Mouse (Mus musculus) limb, embryonic 10.5 days (tissue): Measurements from ENCODE around the gene Dync1h1. TPM values are rescaled to one million over a fixed set of nuclear protein-coding genes. Genes with fewer than 3 reads are reported as not detected.

ENCODE experiments used
- DNase-seq: peaks from one replicate; pipeline ENCODE4 v3.0.0-alpha.2; 2017; ENCODE audit warnings: low spot score
- H3K27ac ChIP-seq: fragments of 300-500 bp; sonication (generic); 2 replicates; pipeline ENCODE4 v1.5.1; 2016; ENCODE audit warnings: mild to moderate bottlenecking
- H3K27me3 ChIP-seq: fragments of 300-500 bp; sonication (generic); 2 replicates; pipeline ENCODE4 v1.6.1; 2016; ENCODE audit warnings: low read depth, mild to moderate bottlenecking; ENCODE audit not compliant: poor library complexity, severe bottlenecking
- H3K36me3 ChIP-seq: fragments of 300-500 bp; sonication (generic); 2 replicates; pipeline ENCODE4 v1.6.1; 2016; ENCODE audit warnings: mild to moderate bottlenecking, moderate library complexity
- H3K4me1 ChIP-seq: fragments of 300-500 bp; sonication (generic); 2 replicates; pipeline ENCODE4 v1.6.1; 2016
- H3K4me3 ChIP-seq: fragments of 300-500 bp; sonication (generic); 2 replicates; pipeline ENCODE4 v1.5.1; 2016; ENCODE audit warnings: mild to moderate bottlenecking, moderate library complexity
- H3K9me3 ChIP-seq: fragments of 300-500 bp; sonication (generic); replicated peaks from 2 replicates; pipeline ENCODE4 v1.6.1; 2016; ENCODE audit warnings: mild to moderate bottlenecking
- WGBS: fragments of 180-500 bp; shearing (Covaris S2); methylation state at CpG from one replicate; pipeline ENCODE4 v1.1.7; 2016; 5-methylcytosine and 5-hydroxymethylcytosine counted together
- polyA plus RNA-seq: library from polyadenylated mRNA; unstranded; fragments of >200 nt; fragmentation: Nextera tagmentation; extraction: Ambion mirVana; gene quantifications from 2 replicates; pipeline ENCODE4 v1.2.1, GENCODE M21; 2016

The Dync1h1 gene
- polyA plus RNA-seq, 1 experiment from 2014 or later = 63.3 TPM

DNA sequence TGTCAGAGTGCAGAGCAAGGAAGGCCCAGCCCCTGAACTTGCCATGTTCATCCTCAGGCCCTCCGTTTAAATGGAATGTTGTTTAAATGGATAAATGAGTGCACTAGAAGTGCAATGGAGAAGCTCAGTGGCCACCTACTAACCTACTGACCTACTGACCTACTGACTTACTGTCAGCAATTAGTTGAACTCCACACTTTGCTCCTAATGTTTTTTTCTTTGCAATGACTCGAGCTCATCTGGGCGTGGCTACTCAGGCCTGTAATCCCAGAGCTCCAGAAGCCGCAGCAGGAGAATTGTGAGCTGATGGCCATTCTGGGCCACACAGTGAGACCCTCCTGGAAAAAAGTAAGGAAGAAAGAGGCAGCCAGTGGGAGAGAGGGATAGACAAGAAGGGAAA lies 25.3 kb upstream of the Dync1h1 start:
- 69% methylated on average over 4 of the region's 4 CpGs for WGBS
- Histone ChIP-seq H3K27me3 (no peaks in the 10 kb centered on the region), H3K9me3 (no peaks in the 10 kb centered on the region), H3K36me3 (peaks cover 57% of the 10 kb centered on the region), H3K4me3 (no peak overlapping the region), H3K27ac (no peak overlapping the region), H3K4me1 (no peaks in the 10 kb centered on the region)
- DNase-seq = no peak

DNA sequence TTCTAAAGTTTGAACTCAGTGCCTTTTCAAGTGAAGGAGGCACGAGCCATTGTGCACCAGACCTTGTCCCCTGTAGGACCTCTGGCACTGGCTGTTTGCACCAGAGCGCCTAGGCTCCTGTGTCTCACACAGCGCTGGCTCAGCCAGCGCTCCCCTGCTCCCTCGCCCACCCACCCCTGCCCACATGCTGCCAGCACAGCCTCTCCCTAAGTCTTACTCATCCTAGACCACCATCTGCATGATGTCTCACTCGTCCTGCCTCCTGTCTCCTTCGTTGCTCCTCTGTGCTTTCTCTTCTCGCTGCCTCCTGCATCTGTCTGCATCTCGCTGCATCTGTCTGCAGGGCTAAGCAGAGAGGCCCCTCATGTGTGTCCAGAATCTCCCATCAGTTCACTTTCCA lies 22.9 kb upstream of the Dync1h1 start:
- H3K27me3 ChIP-seq = no peaks in the 10 kb centered on the region
- WGBS = 91% methylated on average over 9 of the region's 9 CpGs
- H3K4me1 ChIP-seq = no peaks in the 10 kb centered on the region
- DNase-seq = no peak
- H3K4me3 ChIP-seq = no peak overlapping the region
- H3K36me3 ChIP-seq = peaks cover 33% of the 10 kb centered on the region
- H3K27ac ChIP-seq = no peak overlapping the region
- no peaks in the 10 kb centered on the region for H3K9me3 ChIP-seq

DNA sequence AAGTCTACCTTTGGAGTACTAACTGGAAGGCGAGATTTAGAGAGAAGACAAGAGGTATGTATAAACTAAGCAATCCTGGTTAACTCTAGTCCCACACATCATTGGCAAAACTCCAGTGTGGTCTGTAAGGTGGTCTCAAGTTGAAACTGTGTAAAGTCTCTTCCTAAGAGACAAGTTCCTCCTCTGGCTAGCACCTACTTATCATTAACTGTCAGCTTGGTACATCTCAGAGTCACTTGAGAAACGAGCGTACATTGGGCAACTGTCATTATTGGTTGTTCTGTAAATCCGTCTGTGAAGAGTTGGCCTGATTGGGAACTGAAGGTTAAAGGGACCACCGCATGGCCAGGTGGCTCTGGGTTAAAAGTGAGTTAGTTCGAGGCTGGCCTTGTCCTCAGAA lies 12.6 kb upstream of the Dync1h1 start:
- Histone ChIP-seq H3K4me1 (peaks cover 18% of the 10 kb centered on the region), H3K27me3 (no peaks in the 10 kb centered on the region), H3K9me3 (no peaks in the 10 kb centered on the region), H3K36me3 (0 out of 2 replicates have a peak, but pooled peaks cover 4% of the 10 kb centered on the region), H3K27ac (no peak overlapping the region), H3K4me3 (no peak overlapping the region)
- WGBS = 80% methylated on average over 6 of the region's 6 CpGs
- DNase-seq = no peak

DNA sequence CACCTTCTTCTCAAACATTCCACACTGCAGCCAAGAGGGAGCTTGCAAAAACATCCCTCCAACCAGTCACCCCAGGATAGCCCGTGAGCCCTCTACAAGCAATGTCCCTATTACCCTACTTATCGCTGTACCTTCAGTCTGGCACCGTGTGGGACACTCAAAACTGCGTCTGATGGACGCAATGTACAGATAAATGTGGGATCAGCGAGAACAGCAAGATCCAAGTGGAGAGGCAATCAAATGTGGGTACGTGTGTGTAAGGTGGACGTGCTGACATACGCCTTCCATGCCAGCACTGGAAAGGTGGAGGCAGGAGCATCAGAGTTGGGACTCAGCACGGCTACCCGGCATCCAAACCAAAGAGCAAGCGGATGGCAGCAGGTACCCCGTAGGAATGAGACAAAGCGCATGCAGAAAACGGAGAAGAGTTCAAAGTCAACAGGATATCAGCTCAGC lies 10.4 kb upstream of the Dync1h1 start:
- Histone ChIP-seq H3K4me3 (peak overlapping the region; percentile 97), H3K9me3 (no peaks in the 10 kb centered on the region), H3K4me1 (peaks cover 18% of the 10 kb centered on the region), H3K27me3 (no peaks in the 10 kb centered on the region), H3K36me3 (0 out of 2 replicates have a peak, but pooled peaks cover 4% of the 10 kb centered on the region), H3K27ac (peak overlapping the region; percentile 96)
- 3% methylated on average over 15 of the region's 15 CpGs for WGBS
- DNase-seq = no peak

DNA sequence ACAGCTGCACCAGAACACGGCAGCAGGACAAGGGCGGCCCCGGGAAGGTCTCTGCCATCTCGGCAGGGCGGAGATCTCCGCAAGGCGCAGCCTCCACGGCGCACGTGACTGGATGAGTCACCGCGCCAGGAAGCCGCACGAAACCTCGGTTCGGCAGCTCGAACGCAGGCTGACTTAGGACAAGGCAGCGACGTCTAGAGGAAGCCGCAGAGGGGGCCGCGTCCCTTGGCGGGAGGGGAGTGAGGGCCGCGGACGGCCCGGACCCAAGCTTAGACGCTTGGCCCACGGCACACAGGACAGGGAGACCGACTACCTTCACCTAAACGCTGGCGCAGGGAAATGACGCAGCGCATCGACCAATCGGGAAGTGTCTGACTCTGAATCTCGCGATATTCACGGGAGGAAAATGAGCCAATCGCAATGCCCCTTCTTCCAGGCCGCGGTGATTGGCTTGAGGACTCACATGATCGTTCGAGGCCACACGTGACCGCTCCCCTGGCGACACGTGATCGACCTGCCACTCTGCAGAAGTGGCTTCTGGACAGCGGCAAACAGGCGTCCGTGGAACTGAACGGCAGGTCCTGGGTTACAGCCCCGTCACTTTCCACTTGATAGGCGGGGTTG lies 9.9 kb upstream of the Dync1h1 start:
- under 1% methylated on average over 56 of the region's 56 CpGs for WGBS
- Histone ChIP-seq H3K4me3 (peak overlapping the region; percentile 97), H3K9me3 (no peaks in the 10 kb centered on the region), H3K36me3 (0 out of 2 replicates have a peak, but pooled peaks cover 4% of the 10 kb centered on the region), H3K4me1 (peaks cover 18% of the 10 kb centered on the region), H3K27ac (peak overlapping the region; percentile 96), H3K27me3 (no peaks in the 10 kb centered on the region)
- DNase-seq = peak; percentile 97

DNA sequence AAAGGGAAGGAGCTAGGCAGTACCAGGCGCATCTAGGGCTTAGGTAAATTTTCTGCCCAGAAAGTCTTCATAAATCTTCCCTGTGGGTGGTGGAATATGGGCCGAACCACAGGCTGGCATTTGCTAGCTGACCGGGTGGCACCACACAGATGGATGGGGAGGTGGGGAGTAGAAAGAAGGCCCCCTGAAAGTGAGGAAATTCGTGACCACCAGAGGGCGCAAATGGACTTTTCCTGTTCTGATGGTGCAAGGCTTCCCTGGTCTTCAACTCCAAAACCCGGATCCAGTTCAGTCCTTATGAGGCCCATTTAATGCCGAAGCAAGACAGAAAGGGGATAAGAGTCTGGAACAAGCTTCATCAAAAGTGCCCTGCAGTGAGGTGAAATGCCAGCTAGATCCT lies 2.7 kb upstream of the Dync1h1 start:
- Histone ChIP-seq H3K4me1 (peaks cover 21% of the 10 kb centered on the region), H3K27ac (no peak overlapping the region), H3K9me3 (no peaks in the 10 kb centered on the region), H3K36me3 (no peaks in the 10 kb centered on the region), H3K27me3 (peaks cover 16% of the 10 kb centered on the region), H3K4me3 (no peak overlapping the region)
- DNase-seq = peak; percentile 87
- WGBS = 15% methylated on average over 7 of the region's 7 CpGs

DNA sequence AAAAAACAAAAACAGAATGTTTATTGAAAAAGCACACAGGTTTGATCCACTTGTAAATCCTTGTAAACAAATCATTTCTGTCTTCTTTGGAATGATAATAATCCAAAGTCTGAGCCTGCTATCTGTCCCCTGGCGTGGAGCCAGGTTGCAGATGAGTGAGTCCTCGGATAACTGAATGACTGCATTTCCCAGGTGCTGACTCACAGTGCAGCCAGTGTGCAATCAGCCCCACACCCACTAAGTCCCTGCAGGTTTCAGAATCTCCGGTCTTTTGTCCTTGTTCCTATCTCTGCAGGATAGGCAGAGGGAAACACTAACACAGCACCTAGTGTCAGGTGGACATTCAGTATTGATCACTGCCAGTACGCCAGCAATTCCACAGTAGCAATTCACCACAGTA lies 1.5 kb upstream of the Dync1h1 start:
- Histone ChIP-seq H3K9me3 (no peaks in the 10 kb centered on the region), H3K36me3 (peaks cover 3% of the 10 kb centered on the region; the same call in 1 of the 2 replicates), H3K4me3 (no peak overlapping the region), H3K27ac (no peak overlapping the region), H3K27me3 (peaks cover 16% of the 10 kb centered on the region), H3K4me1 (peaks cover 24% of the 10 kb centered on the region)
- WGBS = 85% methylated on average over 4 of the region's 4 CpGs
- no peak for DNase-seq

DNA sequence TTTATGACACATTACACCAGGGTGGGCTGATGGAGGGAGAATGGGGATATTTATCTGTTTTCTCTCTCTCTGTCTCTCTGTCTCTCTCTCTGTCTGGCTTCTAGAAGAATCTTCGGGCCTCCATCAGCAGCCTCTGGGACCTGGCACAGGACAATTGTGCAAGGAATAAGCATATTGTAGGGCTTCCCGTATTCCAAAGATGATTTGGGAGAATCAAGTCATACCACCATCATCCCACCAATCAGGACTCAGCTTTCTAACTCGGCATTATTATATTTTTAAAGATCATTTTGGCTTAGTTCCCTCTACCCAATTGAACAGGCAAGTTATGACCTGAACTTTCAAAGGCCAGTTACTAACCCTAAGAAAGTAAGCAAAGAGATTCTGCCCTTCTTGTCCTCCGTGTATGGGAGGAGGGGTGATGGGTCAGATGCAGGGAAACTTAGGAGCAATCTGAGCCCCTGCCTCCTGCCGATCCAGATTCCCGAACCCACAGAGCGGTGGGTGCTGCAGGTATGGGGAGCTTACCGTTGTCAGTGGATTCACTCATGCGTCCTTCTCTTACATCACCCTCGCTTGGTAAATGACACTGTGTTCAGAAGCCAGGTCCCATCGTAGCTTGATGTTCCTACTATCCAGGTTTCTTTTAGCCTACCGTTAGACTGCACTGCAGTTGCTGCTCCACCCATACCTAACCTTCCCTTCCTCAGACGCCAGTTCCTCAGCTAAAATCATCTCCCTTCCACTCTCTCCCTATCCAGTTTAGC lies 844 bp upstream of the Dync1h1 start:
- DNase-seq = no peak
- 57% methylated on average over 13 of the region's 13 CpGs for WGBS
- H3K9me3 ChIP-seq = no peaks in the 10 kb centered on the region
- peaks cover 24% of the 10 kb centered on the region for H3K4me1 ChIP-seq
- H3K36me3 ChIP-seq = peaks cover 9% of the 10 kb centered on the region; the same call in 1 of the 2 replicates
- H3K27me3 ChIP-seq = peaks cover 16% of the 10 kb centered on the region
- H3K4me3 ChIP-seq = peak overlapping the region; percentile 99
- H3K27ac ChIP-seq = no peak overlapping the region

DNA sequence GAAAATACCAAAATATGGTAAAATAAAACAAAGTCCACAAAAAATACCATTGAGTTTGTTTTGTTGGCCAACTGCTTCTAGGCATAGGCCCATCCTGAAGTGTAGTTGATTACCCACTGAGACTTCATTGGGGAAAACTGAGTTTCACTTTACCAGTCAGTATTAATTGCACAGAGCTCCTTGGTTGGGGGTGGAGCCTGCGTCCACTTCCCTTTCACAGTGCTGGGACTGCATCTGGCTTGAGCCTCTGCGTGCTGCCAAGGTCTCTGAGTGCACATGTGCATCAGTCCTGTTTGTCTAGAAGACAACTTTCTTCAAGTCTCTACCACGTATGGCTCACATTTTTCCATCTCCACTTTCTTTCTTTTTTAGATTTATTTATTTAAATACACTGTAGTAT lies 4.9 kb downstream of the Dync1h1 start:
- Histone ChIP-seq H3K4me1 (peaks cover 16% of the 10 kb centered on the region), H3K36me3 (peaks cover 51% of the 10 kb centered on the region), H3K27ac (no peak overlapping the region), H3K9me3 (no peaks in the 10 kb centered on the region), H3K4me3 (no peak overlapping the region), H3K27me3 (no peaks in the 10 kb centered on the region)
- WGBS = 90% methylated on average over 3 of the region's 3 CpGs
- no peak for DNase-seq

DNA sequence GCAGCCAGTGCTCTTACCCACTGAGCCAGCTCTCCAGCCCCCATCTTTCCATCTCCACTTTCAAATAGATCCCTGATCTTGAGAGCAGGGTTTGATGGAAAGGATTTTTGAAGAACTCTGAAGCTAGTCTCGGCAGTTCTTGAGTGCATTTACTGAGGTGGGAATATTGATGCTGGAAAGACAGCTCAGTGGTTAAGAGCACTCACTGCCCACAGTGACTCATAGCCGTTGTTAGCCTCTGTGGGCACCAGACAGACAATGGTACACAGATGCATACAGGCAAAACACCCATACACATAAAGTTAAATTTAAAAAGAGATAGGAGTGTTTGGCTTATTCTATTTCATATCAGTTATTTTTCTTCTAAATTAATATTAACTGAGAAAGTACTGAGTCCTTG lies 5.4 kb downstream of the Dync1h1 start:
- Histone ChIP-seq H3K36me3 (peaks cover 53% of the 10 kb centered on the region), H3K4me3 (no peak overlapping the region)
- WGBS = 91% methylated on average over 2 of the region's 2 CpGs

DNA sequence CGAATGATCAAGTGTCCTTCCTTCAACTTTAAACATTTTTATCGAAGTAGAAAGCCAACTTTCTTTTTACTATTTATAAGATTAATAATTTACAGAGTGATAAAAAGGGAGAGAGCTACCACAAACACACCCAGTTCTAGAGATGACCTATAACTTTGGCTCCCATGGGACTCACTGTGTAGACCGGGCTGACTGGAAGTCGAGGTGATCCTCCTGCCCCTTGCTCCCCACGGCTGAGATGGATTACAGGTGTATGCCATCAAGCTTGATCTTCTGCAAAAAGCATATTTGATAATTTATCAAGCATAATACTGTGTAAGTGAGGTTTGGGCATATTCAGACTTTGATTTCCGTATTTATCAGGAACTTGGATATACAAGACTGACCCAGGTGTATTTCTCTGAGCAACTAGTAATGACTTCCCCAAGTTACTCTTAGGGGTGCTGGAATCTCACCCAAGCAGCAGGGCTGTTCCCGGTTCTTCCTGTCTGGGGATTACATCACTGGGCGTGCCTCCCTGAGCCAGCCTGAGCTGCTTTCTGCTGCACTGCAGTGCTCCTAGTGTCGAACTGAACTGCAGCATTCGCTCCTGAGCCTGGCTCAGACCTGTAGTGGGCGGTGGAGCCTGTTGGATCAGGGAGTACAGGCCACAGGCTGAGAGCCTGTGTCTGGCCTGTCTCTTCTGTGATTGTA lies 7.4 kb downstream of the Dync1h1 start:
- 80% methylated on average over 11 of the region's 11 CpGs for WGBS
- no peak overlapping the region for H3K4me3 ChIP-seq
- DNase-seq = no peak
- H3K27ac ChIP-seq = no peak overlapping the region
- H3K36me3 ChIP-seq = peaks cover 72% of the 10 kb centered on the region
- H3K9me3 ChIP-seq = no peaks in the 10 kb centered on the region
- peaks cover 2% of the 10 kb centered on the region; the same call in 1 of the 2 replicates for H3K4me1 ChIP-seq
- H3K27me3 ChIP-seq = no peaks in the 10 kb centered on the region

More for the DNA sequence above, 5.4 kb downstream of the Dync1h1 start:
- H3K4me1 ChIP-seq = peaks cover 16% of the 10 kb centered on the region
- H3K27ac ChIP-seq = no peak overlapping the region
- DNase-seq = no peak
- H3K27me3 ChIP-seq = no peaks in the 10 kb centered on the region
- no peaks in the 10 kb centered on the region for H3K9me3 ChIP-seq

DNA sequence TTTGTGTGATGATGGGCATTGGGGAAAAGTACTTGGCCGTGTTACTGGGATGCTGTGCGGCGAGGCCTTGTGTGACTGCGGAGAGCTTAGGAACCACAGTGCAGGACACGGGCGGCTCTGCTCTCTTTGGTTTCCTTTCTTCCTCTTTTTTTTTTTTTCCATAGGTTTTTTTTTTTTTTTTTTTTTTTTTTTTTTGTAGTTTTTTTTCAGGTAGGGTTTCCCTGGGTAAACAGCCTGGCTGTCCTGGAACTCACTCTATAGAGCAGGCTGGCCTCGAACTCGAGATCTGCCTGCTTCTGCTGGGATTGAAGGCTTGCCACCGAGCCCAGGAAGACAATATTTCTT lies 7.9 kb downstream of the Dync1h1 start:
- no peak overlapping the region for H3K4me3 ChIP-seq
- peaks cover 77% of the 10 kb centered on the region for H3K36me3 ChIP-seq
- no peak overlapping the region for H3K27ac ChIP-seq
- DNase-seq = no peak
- WGBS = 93% methylated on average over 9 of the region's 9 CpGs
- no peaks in the 10 kb centered on the region for H3K27me3 ChIP-seq
- H3K9me3 ChIP-seq = no peaks in the 10 kb centered on the region
- H3K4me1 ChIP-seq = no peaks in the 10 kb centered on the region

DNA sequence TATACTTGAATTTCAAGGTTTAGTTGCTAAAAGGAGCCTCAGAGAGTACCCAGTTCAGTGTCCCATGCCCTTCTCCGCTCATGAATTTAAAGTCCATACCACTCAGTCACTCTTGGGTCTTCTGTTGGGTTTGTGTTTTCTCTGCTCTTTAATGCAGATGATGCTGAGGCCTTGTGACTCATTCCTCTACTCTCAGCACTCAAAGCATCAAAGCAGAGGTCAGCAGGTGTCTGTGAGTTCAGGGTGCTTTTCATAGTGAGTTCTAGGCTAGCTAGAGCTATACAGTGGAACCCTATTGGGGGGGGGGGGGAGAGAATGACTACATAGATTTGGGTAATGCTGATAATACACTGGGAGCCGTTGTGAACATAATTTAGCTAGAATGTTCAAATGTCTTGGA lies 9.5 kb downstream of the Dync1h1 start:
- Histone ChIP-seq H3K27me3 (no peaks in the 10 kb centered on the region), H3K27ac (no peak overlapping the region), H3K4me3 (no peak overlapping the region), H3K4me1 (no peaks in the 10 kb centered on the region), H3K9me3 (no peaks in the 10 kb centered on the region), H3K36me3 (peaks cover 82% of the 10 kb centered on the region)
- no peak for DNase-seq
- 96% methylated on average over 2 of the region's 2 CpGs for WGBS
